Mouse (Mus musculus): Measurements from ENCODE around the gene Atp6v1b1. TPM values are rescaled to one million over a fixed set of nuclear protein-coding genes. Genes with fewer than 3 reads are reported as not detected.

Atp6v1b1 gene
- polyA plus RNA-seq (2014; fragmentation: Nextera tagmentation; extraction: Ambion mirVana), result not detected in 2 replicates

DNA sequence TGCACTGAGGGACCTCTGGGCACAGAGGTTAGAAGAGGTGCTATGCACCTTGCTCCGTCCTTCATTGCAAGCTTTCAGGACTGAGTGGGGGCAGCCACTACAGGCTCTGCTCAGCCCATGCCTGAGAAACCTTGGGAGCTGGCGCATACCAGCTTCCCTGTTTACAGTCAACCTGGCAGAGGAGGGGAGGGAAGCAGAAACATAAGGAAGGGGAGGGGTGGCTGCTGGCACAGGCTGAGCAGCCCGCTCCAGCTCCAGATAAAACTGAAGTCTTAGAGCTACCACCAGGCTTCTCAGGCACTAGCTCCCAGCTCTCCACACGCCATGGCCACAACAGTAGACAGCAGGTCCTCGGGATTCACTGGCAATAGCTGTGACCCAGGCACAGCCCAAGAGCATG, at the start of gene Atp6v1b1:
Atp6v1b1 (plus strand) TSS at position 230 of the 400 bp plus-strand sequence.
- H3K27ac ChIP-seq (ENCODE audit: low read depth, low read length), result no peak within 1 kb of the TSS
- H3K4me3 ChIP-seq (ENCODE audit: low read depth, low read length), result no peak within 1 kb of the TSS
- no peaks in the 10 kb centered on the region for H3K27me3 ChIP-seq (ENCODE audit: control insufficient read depth, insufficient read depth, low read length)
- H3K9ac ChIP-seq (ENCODE audit: low read length), result no peak within 1 kb of the TSS
- no peaks in the 10 kb centered on the region for H3K36me3 ChIP-seq (ENCODE audit: control insufficient read depth, insufficient read depth, low read length)
- no peaks in the 10 kb centered on the region for H3K9me3 ChIP-seq (ENCODE audit: control insufficient read depth, low read length)
- WGBS, result 62% methylated on average over 5 of the region's 5 CpGs
- no peak for ATAC-seq (ENCODE audit: insufficient read depth, low FRiP score, low TSS enrichment)
- no peak within 1 kb of the TSS for H3K4me2 ChIP-seq (ENCODE audit: low read depth)
- DNase-seq (ENCODE audit: low spot score), result no peak
- H3K4me1 ChIP-seq (ENCODE audit: control insufficient read depth, insufficient read depth, low read length), result no peaks in the 10 kb centered on the region

DNA sequence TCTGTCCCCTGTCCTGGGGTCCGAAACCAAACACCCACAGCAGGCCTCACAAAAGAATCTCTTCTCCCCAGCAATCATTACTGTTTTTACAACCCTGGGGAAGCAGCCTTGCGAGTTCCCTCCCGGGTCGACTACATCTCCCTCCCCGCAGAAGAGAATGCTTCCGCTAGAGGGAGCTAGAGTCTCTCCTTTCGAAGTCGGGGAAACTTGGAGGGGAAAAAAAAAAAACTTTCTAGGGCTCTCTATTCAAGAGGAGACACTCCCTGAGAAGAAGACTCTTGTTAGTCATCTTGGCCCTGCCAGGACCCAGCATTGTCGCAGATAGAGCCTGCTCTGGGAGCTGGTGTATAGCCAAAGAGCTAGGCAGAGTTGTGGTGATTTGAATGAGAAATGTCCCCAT, 49.0 kb upstream of the Atp6v1b1 start:
- H3K4me2 ChIP-seq (ENCODE audit: low read depth), result no peak overlapping the region
- peaks cover 77% of the 10 kb centered on the region for H3K27me3 ChIP-seq (ENCODE audit: control insufficient read depth, insufficient read depth, low read length)
- H3K4me1 ChIP-seq (ENCODE audit: control insufficient read depth, insufficient read depth, low read length), result no peaks in the 10 kb centered on the region
- no peak overlapping the region for H3K4me3 ChIP-seq (ENCODE audit: low read depth, low read length)
- peak; percentile 59 for DNase-seq (ENCODE audit: low spot score)
- no peaks in the 10 kb centered on the region for H3K36me3 ChIP-seq (ENCODE audit: control insufficient read depth, insufficient read depth, low read length)
- 0% methylated on average over 9 of the region's 9 CpGs for WGBS
- no peaks in the 10 kb centered on the region for H3K9me3 ChIP-seq (ENCODE audit: control insufficient read depth, low read length)
- no peak overlapping the region for H3K27ac ChIP-seq (ENCODE audit: low read depth, low read length)
- ATAC-seq (ENCODE audit: insufficient read depth, low FRiP score, low TSS enrichment), result no peak
- H3K9ac ChIP-seq (ENCODE audit: low read length), result no peak overlapping the region

DNA sequence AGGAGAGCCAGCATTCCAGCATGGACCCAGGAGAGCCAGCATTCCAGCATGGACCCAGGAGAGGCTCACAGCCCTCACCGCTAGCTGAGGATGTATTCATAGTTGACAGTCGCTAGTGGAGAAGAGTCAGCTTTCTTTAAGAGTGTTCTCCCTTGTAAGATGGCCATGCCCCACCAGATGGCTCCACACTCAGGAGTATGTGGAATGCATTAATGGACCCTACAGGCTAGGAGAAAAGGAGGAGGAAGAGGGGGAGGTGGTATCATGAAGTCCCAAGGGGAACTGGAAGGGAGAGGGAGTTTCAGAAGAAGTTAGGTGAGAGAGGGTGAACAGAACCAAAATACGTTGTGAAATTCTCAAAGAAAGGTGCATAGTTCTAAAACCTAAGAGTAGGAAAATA, 47.1 kb upstream of the Atp6v1b1 start:
- H3K4me1 ChIP-seq (ENCODE audit: control insufficient read depth, insufficient read depth, low read length), result no peaks in the 10 kb centered on the region
- WGBS, result 1% methylated on average over 3 of the region's 3 CpGs
- H3K4me3 ChIP-seq (ENCODE audit: low read depth, low read length), result no peak overlapping the region
- no peak overlapping the region for H3K4me2 ChIP-seq (ENCODE audit: low read depth)
- no peak overlapping the region for H3K9ac ChIP-seq (ENCODE audit: low read length)
- no peaks in the 10 kb centered on the region for H3K36me3 ChIP-seq (ENCODE audit: control insufficient read depth, insufficient read depth, low read length)
- peaks cover 93% of the 10 kb centered on the region for H3K27me3 ChIP-seq (ENCODE audit: control insufficient read depth, insufficient read depth, low read length)
- H3K27ac ChIP-seq (ENCODE audit: low read depth, low read length), result no peak overlapping the region
- ATAC-seq (ENCODE audit: insufficient read depth, low FRiP score, low TSS enrichment), result no peak
- no peaks in the 10 kb centered on the region for H3K9me3 ChIP-seq (ENCODE audit: control insufficient read depth, low read length)
- no peak for DNase-seq (ENCODE audit: low spot score)

DNA sequence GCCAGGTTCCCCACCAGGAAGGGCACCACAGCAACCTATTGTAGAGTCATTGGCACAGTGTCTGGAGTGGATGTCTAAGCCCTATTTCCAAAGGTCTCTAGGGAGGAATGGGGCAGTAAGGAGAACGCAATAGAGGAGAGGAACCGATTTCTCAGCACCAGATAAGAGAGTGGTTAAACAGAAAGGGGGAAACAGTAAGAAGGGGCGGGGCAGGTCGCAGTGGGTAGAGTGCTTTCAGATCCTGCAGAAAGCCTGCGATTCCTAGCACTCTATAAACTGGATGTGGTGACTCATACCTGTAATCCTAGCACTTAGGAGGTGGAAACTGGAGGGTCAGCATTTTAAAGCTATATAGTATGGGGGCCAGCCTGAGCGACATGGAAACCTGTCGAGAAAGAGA, 46.1 kb upstream of the Atp6v1b1 start:
- DNase-seq (ENCODE audit: low spot score) (no peak), ATAC-seq (ENCODE audit: insufficient read depth, low FRiP score, low TSS enrichment) (no peak)
- Histone ChIP-seq H3K27me3 (ENCODE audit: control insufficient read depth, insufficient read depth, low read length) (peaks cover 94% of the 10 kb centered on the region), H3K4me2 (ENCODE audit: low read depth) (no peak overlapping the region), H3K9ac (ENCODE audit: low read length) (no peak overlapping the region), H3K9me3 (ENCODE audit: control insufficient read depth, low read length) (no peaks in the 10 kb centered on the region), H3K4me3 (ENCODE audit: low read depth, low read length) (no peak overlapping the region), H3K36me3 (ENCODE audit: control insufficient read depth, insufficient read depth, low read length) (no peaks in the 10 kb centered on the region), H3K4me1 (ENCODE audit: control insufficient read depth, insufficient read depth, low read length) (no peaks in the 10 kb centered on the region), H3K27ac (ENCODE audit: low read depth, low read length) (no peak overlapping the region)
- 1% methylated on average over 7 of the region's 7 CpGs for WGBS

DNA sequence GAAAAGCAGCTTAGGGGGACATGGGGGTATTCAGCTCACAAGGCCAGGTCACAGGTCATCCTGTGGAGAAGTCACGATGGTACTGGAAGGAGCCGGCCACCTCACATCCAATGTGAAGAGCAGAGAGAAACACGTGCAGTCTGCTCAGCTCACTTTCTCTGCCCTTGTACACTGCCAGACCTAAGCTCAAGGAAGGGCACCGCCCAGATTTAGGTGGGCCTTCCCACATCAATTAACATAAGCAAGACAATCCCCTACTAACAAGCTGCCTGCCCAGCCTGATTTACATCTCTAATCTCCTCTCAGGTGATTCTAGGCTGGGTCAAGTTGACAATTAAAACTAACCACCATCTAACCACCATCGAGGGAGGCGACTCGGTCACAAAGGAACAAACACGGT, 44.9 kb upstream of the Atp6v1b1 start:
- Histone ChIP-seq H3K9ac (ENCODE audit: low read length) (no peak overlapping the region), H3K9me3 (ENCODE audit: control insufficient read depth, low read length) (no peaks in the 10 kb centered on the region), H3K27ac (ENCODE audit: low read depth, low read length) (no peak overlapping the region), H3K4me2 (ENCODE audit: low read depth) (no peak overlapping the region), H3K4me1 (ENCODE audit: control insufficient read depth, insufficient read depth, low read length) (no peaks in the 10 kb centered on the region), H3K36me3 (ENCODE audit: control insufficient read depth, insufficient read depth, low read length) (no peaks in the 10 kb centered on the region), H3K27me3 (ENCODE audit: control insufficient read depth, insufficient read depth, low read length) (peaks cover 93% of the 10 kb centered on the region), H3K4me3 (ENCODE audit: low read depth, low read length) (no peak overlapping the region)
- WGBS, result 2% methylated on average over 8 of the region's 8 CpGs
- DNase-seq (ENCODE audit: low spot score) (no peak), ATAC-seq (ENCODE audit: insufficient read depth, low FRiP score, low TSS enrichment) (no peak)

DNA sequence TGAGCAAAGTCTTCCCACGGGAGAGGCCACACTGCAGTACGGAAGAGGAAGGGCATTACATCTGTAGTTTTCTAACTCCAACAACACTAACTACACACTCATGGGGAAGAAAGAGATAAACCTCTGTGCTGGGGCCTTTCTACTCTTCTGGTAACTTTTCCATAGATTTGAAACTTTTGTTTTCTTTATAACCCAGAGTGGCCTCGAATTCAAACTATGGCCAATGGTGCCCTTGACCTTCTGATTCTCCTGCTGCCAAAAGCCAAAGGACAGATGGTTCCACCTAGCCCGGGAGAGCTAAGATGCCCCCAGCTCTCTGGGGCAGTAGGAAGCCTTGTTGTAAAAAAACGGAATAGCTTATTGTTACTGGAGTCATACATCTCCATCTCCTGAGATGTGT, 42.8 kb upstream of the Atp6v1b1 start:
- H3K4me2 ChIP-seq (ENCODE audit: low read depth), result no peak overlapping the region
- no peaks in the 10 kb centered on the region for H3K36me3 ChIP-seq (ENCODE audit: control insufficient read depth, insufficient read depth, low read length)
- peaks cover 93% of the 10 kb centered on the region for H3K27me3 ChIP-seq (ENCODE audit: control insufficient read depth, insufficient read depth, low read length)
- H3K4me3 ChIP-seq (ENCODE audit: low read depth, low read length), result no peak overlapping the region
- under 1% methylated on average over 5 of the region's 5 CpGs for WGBS
- DNase-seq (ENCODE audit: low spot score), result no peak
- H3K27ac ChIP-seq (ENCODE audit: low read depth, low read length), result no peak overlapping the region
- no peaks in the 10 kb centered on the region for H3K4me1 ChIP-seq (ENCODE audit: control insufficient read depth, insufficient read depth, low read length)
- H3K9me3 ChIP-seq (ENCODE audit: control insufficient read depth, low read length), result no peaks in the 10 kb centered on the region
- no peak for ATAC-seq (ENCODE audit: insufficient read depth, low FRiP score, low TSS enrichment)
- no peak overlapping the region for H3K9ac ChIP-seq (ENCODE audit: low read length)

DNA sequence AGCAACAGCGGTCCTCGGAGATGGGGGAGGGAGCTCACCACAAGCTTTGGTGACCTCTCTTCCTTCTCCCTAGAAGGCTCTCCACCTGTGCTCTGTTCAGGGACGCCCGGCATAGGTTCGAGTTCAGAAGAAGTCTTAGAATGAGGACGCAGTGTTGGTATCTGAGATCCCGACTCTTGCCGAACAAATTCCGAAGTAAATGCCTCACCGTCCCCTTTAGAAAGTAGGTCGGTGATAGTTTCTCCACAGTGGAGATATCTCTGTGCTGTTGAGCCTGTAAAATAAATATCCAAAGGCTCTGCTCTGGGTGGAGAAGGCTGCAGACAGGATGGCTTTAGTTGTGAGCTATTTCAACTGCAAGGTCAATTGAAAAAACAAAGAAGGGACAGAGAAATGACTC, 41.8 kb upstream of the Atp6v1b1 start:
- Histone ChIP-seq H3K4me2 (ENCODE audit: low read depth) (no peak overlapping the region), H3K4me3 (ENCODE audit: low read depth, low read length) (no peak overlapping the region), H3K27ac (ENCODE audit: low read depth, low read length) (no peak overlapping the region), H3K27me3 (ENCODE audit: control insufficient read depth, insufficient read depth, low read length) (peaks cover 94% of the 10 kb centered on the region), H3K36me3 (ENCODE audit: control insufficient read depth, insufficient read depth, low read length) (no peaks in the 10 kb centered on the region), H3K9ac (ENCODE audit: low read length) (no peak overlapping the region), H3K4me1 (ENCODE audit: control insufficient read depth, insufficient read depth, low read length) (no peaks in the 10 kb centered on the region), H3K9me3 (ENCODE audit: control insufficient read depth, low read length) (no peaks in the 10 kb centered on the region)
- ATAC-seq (ENCODE audit: insufficient read depth, low FRiP score, low TSS enrichment) (no peak), DNase-seq (ENCODE audit: low spot score) (no peak)
- WGBS, result 1% methylated on average over 11 of the region's 11 CpGs

DNA sequence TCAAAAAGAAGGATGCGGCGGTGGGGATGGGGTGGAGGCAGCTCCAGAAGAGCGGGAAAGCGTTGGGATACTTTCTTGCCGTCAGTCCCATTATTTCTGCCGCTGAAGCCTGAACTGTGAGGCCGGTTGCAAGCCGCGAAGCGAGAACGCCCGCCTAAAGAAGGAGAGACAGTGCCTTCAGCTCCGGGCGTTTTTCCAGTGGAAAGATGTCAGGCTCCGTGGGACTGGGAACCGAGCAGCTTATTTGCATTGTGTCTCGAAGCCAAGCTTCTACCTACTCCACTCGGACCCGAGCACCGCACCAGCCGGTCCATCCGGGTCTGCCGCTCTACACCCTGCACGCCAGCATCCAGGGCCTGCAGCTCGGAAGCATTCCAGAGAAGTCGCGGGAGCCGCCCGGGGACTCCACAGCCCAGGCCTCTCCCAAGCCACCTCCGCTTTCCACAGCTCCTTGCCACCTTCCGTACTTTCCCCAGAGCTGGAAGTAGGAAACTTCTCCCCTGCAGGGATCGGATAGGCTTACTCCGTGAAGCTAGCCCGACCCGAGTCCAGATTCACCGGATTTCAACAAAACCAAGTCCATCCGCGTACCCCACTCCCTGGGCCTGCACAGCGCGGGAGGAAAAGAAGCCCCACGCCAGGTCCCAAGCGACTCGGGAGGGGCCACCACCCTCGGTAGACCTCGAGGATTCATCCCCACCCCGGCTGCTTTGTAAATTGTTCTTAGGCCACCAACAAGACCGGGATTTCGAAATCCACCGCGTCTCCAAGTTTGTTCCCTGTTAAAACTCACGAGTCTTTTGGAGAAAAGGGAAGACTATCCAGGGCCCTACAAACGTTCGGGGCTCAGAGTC, 40.4 kb upstream of the Atp6v1b1 start:
- WGBS, result under 1% methylated on average over 53 of the region's 53 CpGs
- Histone ChIP-seq H3K27me3 (ENCODE audit: control insufficient read depth, insufficient read depth, low read length) (peaks cover 94% of the 10 kb centered on the region), H3K27ac (ENCODE audit: low read depth, low read length) (no peak overlapping the region), H3K9me3 (ENCODE audit: control insufficient read depth, low read length) (no peaks in the 10 kb centered on the region), H3K4me1 (ENCODE audit: control insufficient read depth, insufficient read depth, low read length) (no peaks in the 10 kb centered on the region), H3K4me2 (ENCODE audit: low read depth) (no peak overlapping the region), H3K36me3 (ENCODE audit: control insufficient read depth, insufficient read depth, low read length) (no peaks in the 10 kb centered on the region), H3K4me3 (ENCODE audit: low read depth, low read length) (no peak overlapping the region), H3K9ac (ENCODE audit: low read length) (no peak overlapping the region; the same call in 1 of the 2 replicates)
- DNase-seq (ENCODE audit: low spot score) (peak; percentile 64), ATAC-seq (ENCODE audit: insufficient read depth, low FRiP score, low TSS enrichment) (no peak)
